Mouse (Mus musculus) kidney, adult 2 months (tissue): ENCODE results near the gene Duxbl3. TPM values are rescaled to one million over a fixed set of nuclear protein-coding genes. Genes with fewer than 3 reads are reported as not detected.
A peak's percentile ranks its signal among the peaks of the same experiment; 100 is the strongest.

Experiments used
- DNase-seq: peaks from one replicate; pipeline ENCODE4 v3.0.0; 2021
- H3K27ac ChIP-seq: fragments of 200-500 bp; 2 replicates; pipeline ENCODE4 v1.5.1; 2012; ENCODE audit warnings: low read depth, low read length, control low read depth, inconsistent platforms; ENCODE audit not compliant: insufficient read depth
- H3K27me3 ChIP-seq: fragments of 200-500 bp; replicated peaks from 2 replicates; pipeline ENCODE4 v1.6.1; 2012; ENCODE audit warnings: mild to moderate bottlenecking, moderate library complexity, low read length, inconsistent platforms; ENCODE audit not compliant: control insufficient read depth, insufficient read depth
- H3K36me3 ChIP-seq: fragments of 200-500 bp; 2 replicates; pipeline ENCODE4 v1.6.1; 2012; ENCODE audit warnings: mild to moderate bottlenecking, moderate library complexity, low read length, inconsistent platforms; ENCODE audit not compliant: control insufficient read depth, insufficient read depth
- H3K4me1 ChIP-seq: fragments of 200-500 bp; 2 replicates; pipeline ENCODE4 v1.6.1; 2011; ENCODE audit warnings: low read length; ENCODE audit not compliant: control insufficient read depth, insufficient read depth
- H3K4me3 ChIP-seq: fragments of 200-500 bp; 2 replicates; pipeline ENCODE4 v1.5.1; 2011; ENCODE audit warnings: mild to moderate bottlenecking, low read depth, low read length, control low read depth; ENCODE audit not compliant: insufficient read depth
- CTCF ChIP-seq: fragments of 200-500 bp; conservative IDR thresholded peaks from 2 replicates; pipeline ENCODE4 v1.5.1; 2011; ENCODE audit warnings: low read depth, mild to moderate bottlenecking, control low read depth, low read length, moderate library complexity, mixed read lengths; ENCODE audit not compliant: insufficient read depth, insufficient read length
- POLR2A ChIP-seq: fragments of 200-500 bp; IDR thresholded peaks from one replicate; pipeline ENCODE4 v1.6.1; 2011; ENCODE audit warnings: low read depth, low read length, control low read depth
- WGBS: fragments of 180-500 bp; shearing (Covaris S2); methylation state at CpG from one replicate; pipeline ENCODE4 v1.1.7; 2018; 5-methylcytosine and 5-hydroxymethylcytosine counted together
- polyA plus RNA-seq: library from polyadenylated mRNA; depleted of rRNA; stranded (reverse); fragments of >200 nt; gene quantifications from 2 replicates; pipeline ENCODE4 v1.2.3, GENCODE M21; 2012; rRNA removed

Duxbl3 gene
- polyA plus RNA-seq, 1 experiment = not detected

- no peak for DNase-seq
- Histone ChIP-seq H3K4me1 (no peaks in the 10 kb centered on the region), H3K4me3 (no peak overlapping the region), H3K27ac (no peak overlapping the region), H3K36me3 (no peaks in the 10 kb centered on the region), H3K27me3 (no peaks in the 10 kb centered on the region)
- TF ChIP-seq CTCF (no peak), POLR2A (no peak)
- 82% methylated on average over 5 of the region's 5 CpGs for WGBS
Observed at GRCm38 (mm10) chr14:26297484-26297883, 39.7 kb downstream of the Duxbl3 start.

- no peak overlapping the region for H3K27ac ChIP-seq
- DNase-seq = peak; percentile 65
- whole genome bisulfite sequencing = 27% methylated on average over 2 of the region's 2 CpGs
Observed at GRCm38 (mm10) chr14:26303111-26303510, 45.3 kb downstream of the Duxbl3 start.

GRCm38 (mm10) chr14:26306032-26306431, 48.3 kb downstream of the Duxbl3 start:
- Histone ChIP-seq H3K27ac (no peak overlapping the region), H3K36me3 (no peaks in the 10 kb centered on the region), H3K27me3 (no peaks in the 10 kb centered on the region), H3K4me1 (no peaks in the 10 kb centered on the region), H3K4me3 (no peak overlapping the region)
- TF ChIP-seq POLR2A (no peak), CTCF (peak; percentile 46)
- 55% methylated on average over 2 of the region's 2 CpGs for WGBS
- peak; percentile 15 for DNase-seq

More at GRCm38 (mm10) chr14:26303111-26303510, 45.3 kb downstream of the Duxbl3 start:
- no peaks in the 10 kb centered on the region for H3K4me1 ChIP-seq
- H3K27me3 ChIP-seq = no peaks in the 10 kb centered on the region
- H3K4me3 ChIP-seq = no peak overlapping the region
- H3K36me3 ChIP-seq = no peaks in the 10 kb centered on the region
- TF ChIP-seq CTCF (peak; percentile 32; the same call in 1 of the 2 replicates), POLR2A (no peak)

- Histone ChIP-seq H3K36me3 (no peaks in the 10 kb centered on the region), H3K4me3 (no peak overlapping the region), H3K4me1 (no peaks in the 10 kb centered on the region), H3K27ac (no peak overlapping the region), H3K27me3 (no peaks in the 10 kb centered on the region)
- WGBS = 92% methylated on average over 6 of the region's 6 CpGs
- no peak for DNase-seq
- TF ChIP-seq CTCF (no peak), POLR2A (no peak)
Observed at GRCm38 (mm10) chr14:26308813-26309212, 51.1 kb downstream of the Duxbl3 start.

- H3K27ac ChIP-seq = no peak overlapping the region
- DNase-seq = no peak
- WGBS = 85% methylated on average over 1 of the region's 1 CpGs
- H3K4me3 ChIP-seq = no peak overlapping the region
- H3K36me3 ChIP-seq = no peaks in the 10 kb centered on the region
- H3K27me3 ChIP-seq = no peaks in the 10 kb centered on the region
- no peaks in the 10 kb centered on the region for H3K4me1 ChIP-seq
- no peak for TF ChIP-seq CTCF
- TF ChIP-seq POLR2A = no peak
Observed at GRCm38 (mm10) chr14:26309511-26309910, 51.7 kb downstream of the Duxbl3 start.

GRCm38 (mm10) chr14:26316246-26316730, 58.5 kb downstream of the Duxbl3 start:
- no peak for DNase-seq
- TF ChIP-seq POLR2A = no peak
- TF ChIP-seq CTCF = no peak
- H3K27me3 ChIP-seq = no peaks in the 10 kb centered on the region
- no peak overlapping the region for H3K27ac ChIP-seq
- no peak overlapping the region for H3K4me3 ChIP-seq
- no peaks in the 10 kb centered on the region for H3K4me1 ChIP-seq
- no peaks in the 10 kb centered on the region for H3K36me3 ChIP-seq
- WGBS = 76% methylated on average over 3 of the region's 3 CpGs

Other genes starting within 250 kb of the Duxbl3 start
- 38.4 and 69.3 TPM in 2 replicates for gene Gm9780, start 215.3 kb upstream of the Duxbl3 start, polyA plus RNA-seq
- 7.9 and 68.7 TPM in 2 replicates for gene Tmem254c, start 190.6 kb upstream of the Duxbl3 start, polyA plus RNA-seq
- 0.43 TPM in 1 of 2 replicates, not detected in the other for gene Cphx2, start 176.4 kb upstream of the Duxbl3 start, polyA plus RNA-seq
- 0.33 and 0.50 TPM in 2 replicates for gene Cphx3, start 175.7 kb upstream of the Duxbl3 start, polyA plus RNA-seq
- not detected in 2 replicates for gene Duxbl2, start 139.6 kb upstream of the Duxbl3 start, polyA plus RNA-seq
- 32.3 and 34.4 TPM in 2 replicates for gene Plac9b, start 75.5 kb upstream of the Duxbl3 start, polyA plus RNA-seq
- gene Tmem254b, start 50.9 kb upstream of the Duxbl3 start, polyA plus RNA-seq = 162 and 226 TPM in 2 replicates